Mouse (Mus musculus) kidney, postnatal 25 days (tissue): ENCODE data around the gene Myo1e.

Experiments used
- DNase-seq, 2 experiments: peaks; one replicate each; pipeline ENCODE4 v3.0.0; 2021; ENCODE audit warnings: mixed read lengths in 2 of 2

The Myo1e gene

GRCm38 (mm10) chr9:70379502-70380467 is 172.6 kb downstream of the Myo1e start:
- DNase-seq, result no peak

- no peak for DNase-seq
These were observed 174.9 kb downstream of the Myo1e start for GRCm38 (mm10) chr9:70382091-70382490.

- no peak for DNase-seq
These were observed 176.6 kb downstream of the Myo1e start for GRCm38 (mm10) chr9:70383750-70384149.

GRCm38 (mm10) chr9:70384494-70384893 is 177.3 kb downstream of the Myo1e start:
- no peak for DNase-seq

- DNase-seq, result no peak
These were observed 178.0 kb downstream of the Myo1e start for GRCm38 (mm10) chr9:70384958-70385728.

- no peak for DNase-seq
These were observed 180.4 kb downstream of the Myo1e start for GRCm38 (mm10) chr9:70387410-70388119.

GRCm38 (mm10) chr9:70389548-70389947 is 182.4 kb downstream of the Myo1e start:
- no peak for DNase-seq

GRCm38 (mm10) chr9:70391042-70391441 is 183.9 kb downstream of the Myo1e start:
- no peak for DNase-seq

- no peak for DNase-seq
These were observed 184.8 kb downstream of the Myo1e start for GRCm38 (mm10) chr9:70391660-70392562.

- DNase-seq, result peak; percentile 41 to 48
These were observed 185.4 kb downstream of the Myo1e start for GRCm38 (mm10) chr9:70392563-70392907.

GRCm38 (mm10) chr9:70395617-70396016 is 188.5 kb downstream of the Myo1e start:
- DNase-seq, result peak in 1 of 2 experiments; percentile 15

GRCm38 (mm10) chr9:70396083-70396482 is 188.9 kb downstream of the Myo1e start:
- no peak for DNase-seq

GRCm38 (mm10) chr9:70401937-70402539 is 194.9 kb downstream of the Myo1e start:
- DNase-seq, result no peak

- DNase-seq, result no peak
These were observed 199.4 kb downstream of the Myo1e start for GRCm38 (mm10) chr9:70406596-70406995.

GRCm38 (mm10) chr9:70408791-70409190 is 201.6 kb downstream of the Myo1e start:
- peak; percentile 54 for DNase-seq

GRCm38 (mm10) chr9:70409743-70410142 is 202.6 kb downstream of the Myo1e start:
- no peak for DNase-seq

GRCm38 (mm10) chr9:70410668-70411067 is 203.5 kb downstream of the Myo1e start:
- DNase-seq, result no peak

GRCm38 (mm10) chr9:70413038-70413437 is 205.9 kb downstream of the Myo1e start:
- DNase-seq, result no peak

GRCm38 (mm10) chr9:70416412-70416811 is 209.3 kb downstream of the Myo1e start:
- no peak for DNase-seq

GRCm38 (mm10) chr9:70421257-70422056 is 214.3 kb downstream of the Myo1e start, which contains the start of gene Ccnb2:
Ccnb2 (minus strand) TSS chr9:70421547.
- peak; percentile 93 to 95 for DNase-seq

- no peak for DNase-seq
These were observed 215.5 kb downstream of the Myo1e start for GRCm38 (mm10) chr9:70422661-70423060.
